Mouse (Mus musculus) spleen, adult 18-20 months (tissue): ENCODE data around the gene Zfp992.
"Not testable (repeated sequence)": the region's sequence is repeated elsewhere in the genome, so short reads cannot be mapped to it uniquely, and the experiment has no call there.

Experiments used
- DNase-seq, 2 experiments: peaks; one replicate each; pipeline ENCODE4 v3.0.0; 2022; ENCODE audit warnings: mixed read lengths in 2 of 2

Zfp992 gene

DNA sequence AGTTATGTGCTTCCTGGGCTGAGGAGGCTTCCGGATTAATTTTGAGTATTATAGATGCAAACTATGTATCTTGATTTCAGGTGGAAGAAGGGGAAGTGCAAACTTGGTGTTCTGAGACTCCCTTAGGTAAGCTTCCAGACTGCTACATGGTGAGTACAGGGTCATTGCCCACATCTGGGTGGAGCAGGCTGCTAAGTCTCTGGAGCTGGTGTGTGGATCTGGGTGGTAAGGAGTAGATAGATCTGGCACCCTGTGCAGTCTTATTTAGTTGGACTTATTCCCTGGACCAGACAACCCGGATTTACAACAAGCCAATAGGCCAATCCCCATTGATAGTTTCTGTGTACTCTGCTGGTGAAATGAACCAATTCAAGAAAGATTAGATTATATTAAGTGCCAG is at the start of gene Zfp992:
Gene Zfp992 (plus strand): TSS at position 74 of the 400 bp plus-strand sequence.
- DNase-seq = not testable (repeated sequence)

DNA sequence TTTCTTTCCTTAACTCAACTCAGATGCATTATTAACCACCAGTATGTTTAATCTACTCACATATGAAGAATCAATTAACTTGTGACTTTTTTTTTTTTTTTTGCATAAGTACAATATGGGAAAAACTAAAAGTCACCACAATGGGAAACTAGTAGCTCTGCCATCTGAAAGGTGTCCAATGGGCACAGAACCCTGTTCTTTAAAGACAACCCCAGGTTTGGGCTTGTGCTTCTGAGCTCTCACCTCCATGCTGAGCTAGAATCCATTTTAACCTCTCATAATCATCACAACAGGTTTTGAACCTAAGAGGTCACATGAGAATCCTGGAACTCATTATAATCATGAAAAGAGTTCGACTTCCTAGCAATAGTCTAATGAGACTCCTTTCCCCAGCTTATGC is 19.4 kb upstream of the Zfp992 start:
- not testable (repeated sequence) for DNase-seq

DNA sequence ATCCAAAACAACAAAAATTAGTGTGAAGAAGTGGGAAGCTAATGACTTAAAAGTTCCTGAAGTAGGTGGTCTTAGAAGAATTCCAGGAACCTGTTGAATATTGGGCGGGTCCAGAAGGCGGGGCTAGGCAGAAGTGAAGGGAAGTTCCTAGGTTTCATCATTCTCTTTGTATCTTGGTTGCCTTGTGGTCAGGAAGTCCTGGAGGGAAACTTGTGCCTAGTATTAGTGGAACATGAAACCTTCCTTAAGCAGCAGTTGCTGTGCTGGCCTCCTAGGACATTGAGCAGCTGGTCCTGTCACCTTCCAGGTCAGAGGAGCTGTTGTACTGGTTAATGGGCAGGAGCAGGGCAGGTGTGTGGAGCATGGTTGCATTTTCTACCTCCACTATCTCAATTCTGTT is 17.9 kb upstream of the Zfp992 start:
- not testable (repeated sequence) for DNase-seq

DNA sequence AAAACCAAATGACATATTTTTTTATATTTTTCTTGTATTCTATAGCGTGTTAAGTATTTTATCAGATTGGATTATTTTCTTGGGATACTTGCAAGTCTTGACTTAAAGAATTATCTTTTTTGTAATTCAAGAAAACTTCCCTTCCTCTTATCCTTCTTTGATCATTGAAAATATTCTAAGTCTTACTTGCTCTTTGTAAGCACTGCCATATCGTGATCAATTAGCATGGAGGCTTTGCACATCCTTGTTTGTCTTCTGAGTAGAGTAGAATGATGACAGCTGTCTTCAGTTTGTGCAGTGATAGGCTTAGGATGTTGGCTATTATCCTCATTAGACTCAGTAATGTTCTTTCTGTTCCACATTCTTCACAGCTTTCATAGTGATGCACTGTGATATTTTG is 13.3 kb upstream of the Zfp992 start:
- not testable (repeated sequence) for DNase-seq

DNA sequence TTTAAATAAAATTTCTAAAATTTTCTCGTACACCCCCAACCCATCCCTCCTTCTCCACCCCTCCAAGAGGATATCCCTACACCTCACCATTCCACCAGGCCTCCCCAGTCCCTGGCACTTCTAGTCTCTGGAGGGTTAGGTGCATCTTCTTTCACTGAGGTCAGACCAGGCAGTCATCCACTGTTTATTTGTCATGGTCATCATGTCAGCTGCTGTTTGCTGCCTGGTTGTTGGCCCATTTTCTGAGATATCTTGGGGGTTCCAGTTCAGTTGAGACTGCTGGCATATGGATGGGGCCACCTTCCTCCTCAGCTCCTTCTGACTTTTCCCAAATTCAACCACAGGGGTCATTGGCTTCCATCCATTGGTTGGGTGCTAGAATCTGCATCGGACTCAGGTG is 11.6 kb upstream of the Zfp992 start:
- not testable (repeated sequence) for DNase-seq

DNA sequence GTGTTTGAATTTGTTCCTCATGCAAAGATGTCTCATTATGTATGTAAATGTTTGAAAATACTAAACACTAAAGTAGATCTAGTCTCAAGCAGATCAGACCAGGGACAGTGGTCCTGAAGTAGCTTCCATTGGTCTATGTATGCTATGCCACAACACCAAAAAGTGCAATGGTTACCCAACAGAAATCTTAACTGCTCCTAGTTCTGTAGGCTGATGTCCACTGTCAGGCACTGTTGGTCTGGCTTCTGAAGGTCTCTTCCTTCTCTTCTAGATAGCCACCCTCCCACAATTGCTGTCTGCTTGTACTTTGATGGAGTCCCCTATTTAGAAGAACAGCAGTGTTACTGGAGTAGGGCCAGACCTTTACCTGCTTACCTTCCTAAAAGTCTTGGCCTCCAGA is 4.5 kb upstream of the Zfp992 start:
- DNase-seq = not testable (repeated sequence)

DNA sequence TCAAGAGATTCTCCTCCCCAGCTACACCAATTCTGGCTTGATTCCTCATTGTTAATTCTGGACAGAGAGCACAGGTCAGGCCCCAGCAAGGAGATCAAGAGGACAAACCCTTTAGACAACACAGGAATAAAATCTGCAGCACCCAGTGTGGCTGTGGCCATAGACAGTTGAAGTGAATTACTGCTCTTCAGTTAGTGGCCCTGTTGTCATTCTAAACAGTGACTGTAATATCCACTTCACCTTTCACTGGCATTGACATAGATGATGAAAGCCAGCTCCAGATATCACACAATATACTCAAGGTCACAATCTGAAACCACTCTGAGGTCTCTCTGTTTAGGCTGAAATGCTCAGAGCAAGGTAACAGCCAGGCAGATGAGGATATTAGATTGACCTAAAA is 3.7 kb upstream of the Zfp992 start:
- not testable (repeated sequence) for DNase-seq

DNA sequence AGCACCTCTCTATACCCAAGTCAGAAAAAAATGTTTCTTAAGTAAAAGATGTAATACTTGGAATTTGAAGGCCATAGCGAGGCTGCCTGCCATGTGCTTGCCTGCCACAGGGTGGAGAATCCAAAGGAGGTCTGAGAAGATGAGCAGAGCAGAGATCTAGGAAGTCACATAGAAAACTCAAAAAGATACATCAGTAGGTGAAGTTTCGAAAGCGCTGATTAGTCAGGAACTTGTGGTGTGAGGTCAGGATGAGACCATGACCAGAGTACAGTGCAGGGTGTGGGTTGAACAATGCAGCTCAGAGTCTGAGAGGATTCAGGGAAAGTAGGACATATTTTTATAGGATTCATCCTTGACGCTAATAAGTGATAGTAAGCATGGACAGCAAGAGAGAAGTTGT is 2.7 kb upstream of the Zfp992 start:
- DNase-seq = not testable (repeated sequence)

DNA sequence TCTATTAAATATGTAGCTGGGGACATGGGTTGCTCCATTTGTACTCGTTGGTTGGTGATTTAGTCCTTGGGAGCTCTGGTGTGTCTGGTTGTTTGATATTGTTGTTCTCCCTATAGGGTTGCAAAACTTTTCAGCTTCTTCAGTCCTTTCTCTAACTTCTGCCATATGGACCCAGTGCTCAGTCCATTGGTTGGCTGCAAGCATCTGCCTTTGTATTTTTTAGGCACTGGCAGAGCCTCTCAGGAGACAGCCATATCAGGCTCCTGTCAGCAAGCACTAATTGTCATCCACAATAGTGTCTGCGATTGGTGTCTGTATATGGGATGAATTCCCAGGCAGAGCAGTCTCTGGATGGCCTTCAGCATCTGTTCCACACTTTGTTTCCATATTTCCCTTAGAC is 1.8 kb upstream of the Zfp992 start:
- not testable (repeated sequence) for DNase-seq

DNA sequence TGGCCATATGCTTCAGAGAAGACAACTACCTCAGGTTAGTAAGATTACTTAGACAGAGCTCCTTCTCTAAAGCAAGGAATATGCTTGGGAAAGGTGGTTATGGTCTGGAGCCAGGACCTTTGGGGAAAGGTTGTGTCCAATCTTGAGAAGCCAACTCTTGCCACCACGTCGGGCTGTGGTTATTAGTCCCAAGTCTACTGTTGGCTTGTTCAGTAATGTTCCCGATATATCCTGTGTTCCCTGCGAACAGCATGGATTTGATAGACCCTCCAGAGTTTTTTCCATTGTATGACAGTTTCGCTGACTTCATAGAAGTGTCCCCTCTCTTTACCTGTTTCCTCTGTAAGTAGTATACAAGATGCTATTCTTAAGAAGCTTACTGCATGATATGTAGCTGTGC is 888 bp downstream of the Zfp992 start:
- not testable (repeated sequence) for DNase-seq

DNA sequence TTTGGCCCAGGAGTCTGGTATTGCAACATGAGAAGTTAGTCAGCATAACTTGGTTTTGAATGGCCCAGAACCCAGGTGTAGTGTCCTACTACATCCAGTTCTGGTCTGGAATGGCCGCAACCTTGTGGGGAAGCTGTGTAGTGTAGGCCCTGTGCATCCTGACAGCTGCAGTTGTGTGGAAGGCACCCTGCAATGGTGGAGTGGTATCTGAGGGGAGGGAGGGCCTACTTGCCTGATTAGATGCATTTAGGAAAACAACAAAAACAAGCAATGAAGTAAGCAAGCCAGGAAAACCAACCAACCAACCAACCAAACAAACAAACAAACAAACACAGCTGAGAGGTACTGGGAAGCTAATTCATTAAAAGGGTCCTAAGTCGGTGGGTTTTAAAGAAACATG is 3.8 kb downstream of the Zfp992 start:
- DNase-seq = not testable (repeated sequence)

DNA sequence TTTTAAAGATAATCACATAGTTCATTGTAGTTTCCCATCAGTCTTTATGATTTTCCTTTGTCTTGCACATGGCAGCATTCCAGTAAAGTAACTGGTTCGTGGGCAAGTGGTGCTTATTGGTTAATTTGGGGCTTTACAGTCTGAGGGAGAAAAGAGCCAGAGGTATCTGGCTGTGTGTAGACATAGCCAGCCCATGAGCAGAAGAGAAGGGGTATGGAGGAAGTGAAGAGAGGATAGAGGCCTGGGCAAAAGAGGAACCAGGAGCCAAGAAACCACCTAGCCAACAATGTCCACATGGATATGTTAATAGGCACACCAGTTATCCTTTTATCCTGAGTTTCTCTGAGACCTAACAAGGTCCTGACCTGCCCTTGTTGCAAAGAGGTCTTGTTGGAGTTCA is 5.3 kb downstream of the Zfp992 start:
- DNase-seq = not testable (repeated sequence)

DNA sequence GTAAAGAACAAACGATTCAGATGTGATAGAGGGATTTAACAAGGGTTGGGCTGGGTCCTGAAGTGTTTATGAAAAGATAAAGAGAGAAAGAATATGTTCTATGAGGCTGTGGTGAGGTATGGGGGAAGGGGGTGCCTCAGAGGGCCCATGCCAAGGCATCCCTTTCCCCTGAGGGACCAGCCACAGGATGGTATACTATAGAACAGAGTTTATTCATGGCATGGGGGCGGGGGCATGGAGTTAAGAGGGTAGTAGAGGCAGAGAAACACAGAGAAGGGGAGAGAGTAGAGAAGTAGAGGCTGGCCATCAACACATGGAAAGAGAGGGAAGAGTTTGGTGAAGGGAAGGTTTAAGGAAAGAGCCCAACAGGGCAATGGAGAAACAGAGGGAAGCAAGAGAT is 6.1 kb downstream of the Zfp992 start:
- no peak for DNase-seq

DNA sequence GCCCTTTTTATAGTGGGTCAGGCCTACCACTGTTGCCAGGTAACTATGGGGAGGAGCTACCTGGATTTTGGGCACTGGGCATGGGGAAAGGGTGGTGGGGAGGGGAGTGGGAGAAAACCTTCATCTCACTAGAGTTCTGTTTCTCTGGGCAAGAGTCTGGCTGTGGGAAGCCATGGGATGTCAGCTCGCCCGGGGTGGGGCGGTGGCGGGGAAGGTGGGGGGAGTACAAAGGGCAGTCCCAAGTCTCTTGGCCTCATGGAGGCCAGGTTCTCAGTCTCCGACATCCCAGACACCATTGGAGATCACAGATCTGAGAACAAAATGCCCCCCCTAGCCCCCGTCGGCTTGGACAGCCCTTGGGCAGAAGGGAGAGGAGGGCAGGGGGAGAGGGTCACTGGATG is 6.5 kb downstream of the Zfp992 start:
- no peak for DNase-seq

DNA sequence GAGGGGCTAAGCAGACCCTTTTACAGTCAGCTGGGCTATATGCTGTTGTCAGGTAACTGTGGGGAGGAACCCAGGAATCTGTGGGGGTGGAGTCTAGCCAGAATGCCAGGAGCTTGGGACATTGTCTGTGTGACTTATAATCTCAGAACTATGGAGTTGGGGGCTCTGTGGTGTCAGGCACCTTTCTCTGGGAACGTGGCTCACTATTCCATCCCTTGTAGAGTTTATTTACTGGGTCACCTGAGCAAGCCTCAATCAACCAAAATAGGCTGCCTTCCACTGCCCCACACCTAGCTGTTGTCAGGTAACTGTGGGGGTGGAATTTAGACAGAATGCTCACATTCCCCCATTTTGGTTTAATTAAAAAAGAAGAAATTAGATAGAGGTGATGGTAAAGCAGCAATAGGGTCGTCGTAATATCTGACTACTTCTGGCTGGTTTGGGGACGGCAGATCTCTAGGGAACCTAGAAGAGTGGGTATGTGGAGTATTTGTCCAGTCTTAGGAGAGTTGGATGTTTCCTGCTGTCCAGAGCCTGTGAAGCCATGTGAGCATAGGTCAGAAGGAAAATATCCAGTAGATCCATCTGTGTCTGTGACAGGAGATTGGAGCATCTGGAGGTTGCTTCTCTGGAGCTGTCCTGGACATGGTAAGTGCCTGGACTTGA is 7.4 kb downstream of the Zfp992 start:
- DNase-seq = no peak

DNA sequence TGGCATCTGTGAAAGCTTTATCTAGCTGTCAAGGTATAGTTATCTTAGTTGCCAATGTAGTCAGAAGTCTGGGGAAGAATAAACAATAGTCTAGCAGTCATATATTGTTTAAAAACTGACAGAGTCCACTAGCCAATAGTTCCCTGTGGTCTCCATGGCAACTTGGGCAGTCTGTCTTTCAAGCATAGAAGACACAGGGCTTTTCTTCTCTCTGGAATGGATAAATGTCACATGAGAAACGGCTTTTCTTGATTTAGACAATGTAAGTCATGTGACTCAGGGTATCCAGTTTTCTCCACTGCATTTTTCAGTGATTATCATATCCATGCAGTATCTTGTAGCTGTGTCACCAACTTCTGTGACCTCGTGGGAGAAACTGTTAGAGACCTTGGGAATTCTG is 8.3 kb downstream of the Zfp992 start:
- DNase-seq = no peak

DNA sequence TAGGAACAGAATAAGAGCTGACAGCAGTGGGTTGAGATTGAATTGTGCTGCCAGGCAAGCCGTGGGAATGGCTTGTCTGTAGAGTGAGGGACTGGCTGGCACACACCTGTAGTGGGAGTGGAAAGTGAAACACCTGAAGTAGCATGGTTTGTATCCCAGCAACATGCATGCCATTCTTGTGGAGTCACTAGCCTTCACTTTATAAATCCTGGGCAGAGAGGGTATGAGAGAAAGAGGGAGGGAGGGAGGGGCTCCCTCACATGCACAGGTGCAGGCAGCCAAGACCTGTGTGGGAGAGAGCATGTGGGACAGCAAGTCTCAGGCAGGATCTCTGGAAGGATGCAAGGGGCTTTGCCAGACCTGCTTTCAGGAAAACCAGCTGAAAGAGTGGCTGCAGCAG is 8.9 kb downstream of the Zfp992 start:
- DNase-seq = no peak

DNA sequence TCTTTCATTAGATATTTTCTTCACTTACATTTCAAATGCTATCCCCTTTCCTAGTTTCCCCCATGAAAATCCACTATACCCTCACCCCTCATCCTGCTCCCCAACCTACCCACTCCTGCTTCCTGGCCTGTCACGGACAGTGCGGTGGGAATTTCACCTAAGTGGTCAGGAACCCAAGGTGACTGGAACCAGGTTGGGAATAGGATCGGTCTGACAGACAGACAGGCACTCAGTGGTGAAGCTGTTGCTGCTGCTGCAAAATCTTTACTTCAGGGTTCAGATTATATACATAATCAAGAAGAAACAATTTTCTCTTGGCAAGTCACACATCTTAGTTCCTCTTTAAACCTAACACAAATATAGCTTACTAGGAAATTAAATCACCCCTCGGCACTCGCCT is 11.0 kb downstream of the Zfp992 start:
- not testable (repeated sequence) for DNase-seq

DNA sequence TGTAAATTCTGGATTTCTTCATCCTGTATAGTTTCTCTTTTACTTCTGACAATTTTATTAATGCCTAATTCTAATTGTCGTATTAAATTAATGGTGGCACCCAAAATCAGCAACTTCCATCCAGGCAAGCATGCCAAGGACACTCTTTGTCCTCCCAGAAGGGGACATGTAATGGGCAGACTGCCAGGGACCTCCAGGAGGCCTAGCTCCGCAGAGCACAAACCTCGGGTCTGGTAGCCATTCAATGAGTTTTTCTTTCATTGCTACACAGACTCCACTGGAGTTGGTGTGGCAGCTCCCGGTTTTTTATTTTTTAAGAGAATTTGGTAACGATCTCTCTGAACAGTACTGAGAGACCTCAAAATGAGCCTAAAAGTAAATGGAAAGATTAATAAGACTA is 11.9 kb downstream of the Zfp992 start:
- not testable (repeated sequence) for DNase-seq

DNA sequence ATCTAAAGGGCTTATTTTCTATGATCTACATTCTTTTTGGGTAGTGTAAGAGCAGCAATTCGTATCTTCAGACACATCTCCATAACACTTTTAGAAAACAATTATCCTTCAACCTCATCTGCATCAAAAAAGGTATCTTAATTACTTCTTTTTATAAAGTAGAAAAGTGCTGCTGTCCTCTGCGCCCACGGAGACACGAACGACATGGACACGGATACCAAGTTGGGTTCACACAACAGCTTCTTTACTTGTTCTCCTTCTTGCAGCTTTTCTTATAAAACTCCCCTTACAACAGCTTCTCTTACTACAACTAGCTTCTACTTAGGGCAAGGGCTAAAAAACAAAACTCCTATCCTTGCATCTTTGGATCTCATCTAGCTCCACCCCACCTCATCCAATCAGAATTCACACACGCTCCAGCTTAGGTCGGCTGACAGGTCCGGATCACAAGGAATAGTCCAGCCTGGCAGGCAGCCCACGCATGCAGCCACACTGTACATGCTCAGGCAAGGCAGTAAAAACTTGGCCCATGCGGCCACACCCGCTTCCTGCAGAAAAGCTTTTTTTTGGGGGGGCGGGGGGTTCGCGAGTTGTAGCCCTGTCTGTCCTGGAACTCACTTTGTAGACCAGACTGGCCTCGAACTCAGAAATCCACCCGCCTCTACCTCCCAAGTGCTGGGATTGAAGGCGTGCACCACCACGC is 15.0 kb downstream of the Zfp992 start:
- DNase-seq = not testable (repeated sequence)

DNA sequence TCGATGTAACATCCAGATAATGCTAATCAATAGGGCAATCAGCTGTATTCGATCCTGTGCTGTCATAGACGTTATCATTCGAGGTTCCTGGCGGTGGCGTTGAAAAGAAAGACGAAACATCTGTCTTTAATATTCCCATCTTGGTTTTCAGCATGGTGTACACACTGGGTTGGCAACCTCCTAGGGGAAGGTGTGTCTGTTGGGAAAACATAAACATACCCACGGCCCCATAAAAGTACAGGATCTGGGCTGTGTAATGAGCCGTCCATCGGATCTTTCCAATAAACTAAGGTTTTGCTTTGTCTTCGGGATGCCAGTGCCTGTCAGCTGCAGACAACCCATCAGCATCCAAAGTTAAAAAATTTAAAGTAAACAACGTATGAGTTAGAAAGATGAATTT is 21.2 kb downstream of the Zfp992 start:
- not testable (repeated sequence) for DNase-seq

DNA sequence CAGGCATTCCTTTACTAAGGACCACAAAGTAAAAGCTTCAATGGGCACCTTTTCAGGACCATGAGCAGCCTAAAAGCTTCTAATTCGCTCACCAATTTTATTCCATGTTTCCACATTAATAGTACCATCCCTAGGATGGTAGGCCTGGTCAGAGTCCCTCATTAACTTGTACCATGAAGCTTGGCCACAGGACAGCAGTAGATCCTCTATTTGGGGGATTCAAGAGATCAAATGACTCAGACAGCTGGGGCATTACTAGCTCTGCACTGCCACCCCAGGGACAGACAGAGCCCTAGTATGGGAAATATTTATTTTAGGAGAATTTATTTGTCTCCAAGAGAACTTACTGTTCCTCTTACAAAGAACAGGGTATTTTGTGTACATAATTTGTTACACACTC is 25.4 kb downstream of the Zfp992 start:
- not testable (repeated sequence) for DNase-seq

DNA sequence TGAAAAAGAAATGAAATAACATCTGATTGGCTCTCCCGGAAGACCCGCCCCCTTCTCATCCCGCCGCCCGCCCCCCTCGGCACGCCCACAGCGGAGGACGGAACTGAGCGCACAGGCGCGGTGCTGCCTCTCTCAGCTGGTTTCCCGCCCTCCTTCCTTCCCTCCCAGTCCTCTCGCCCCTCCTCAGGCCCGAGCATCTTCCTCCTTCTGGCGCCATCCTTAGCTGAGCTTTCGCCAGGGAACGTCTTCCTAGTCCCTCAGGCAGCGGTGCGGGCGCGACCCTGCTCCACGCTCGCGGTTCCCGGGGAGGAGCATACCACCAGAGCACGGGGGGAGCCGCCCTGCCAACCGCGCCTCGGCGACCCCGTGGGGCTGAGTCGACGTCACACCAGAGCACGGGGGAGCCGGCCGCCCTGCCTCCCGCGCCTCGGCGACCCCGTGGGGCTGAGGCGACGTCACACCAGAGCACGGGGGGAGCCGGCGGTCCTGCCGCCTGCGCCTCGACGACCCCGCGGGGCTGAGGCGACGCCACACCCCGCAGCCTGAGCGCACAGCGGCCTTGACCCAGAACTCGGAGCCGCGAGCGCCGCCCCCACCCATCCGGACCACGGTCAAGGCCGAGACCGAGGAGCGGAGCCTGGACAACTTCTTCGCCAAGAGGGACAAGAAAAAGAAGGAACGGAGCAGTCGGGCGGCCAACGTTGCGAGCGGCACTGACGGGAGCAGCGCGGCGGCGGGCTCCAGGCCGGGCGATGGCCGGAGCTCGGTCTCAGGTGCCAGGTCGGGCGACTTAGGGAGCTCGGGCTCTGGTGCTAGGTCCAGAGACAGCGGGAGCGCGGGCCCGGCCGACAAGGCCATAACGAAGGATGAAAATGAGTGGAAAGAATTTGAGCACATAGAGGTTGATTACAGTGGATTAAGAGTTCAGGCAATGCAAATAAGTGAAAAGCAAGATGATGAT is 26.2 kb downstream of the Zfp992 start:
- not testable (repeated sequence) for DNase-seq
